Mouse (Mus musculus) adipocyte (in vitro differentiated cells): ENCODE data around the gene Nipal4.

Source experiments
- DNase-seq: peaks from one replicate; pipeline ENCODE4 v3.0.0-alpha.2; 2016; ENCODE audit warnings: low spot score

The Nipal4 gene

GRCm38 (mm10) chr11:46157462-46157861 lies 8.8 kb downstream of the Nipal4 start:
- DNase-seq: no peak

- no peak for DNase-seq
These were observed 9.4 kb downstream of the Nipal4 start for GRCm38 (mm10) chr11:46156945-46157344.

GRCm38 (mm10) chr11:46146619-46147018 lies 19.7 kb downstream of the Nipal4 start:
- no peak for DNase-seq

GRCm38 (mm10) chr11:46145163-46145875 lies 21.0 kb downstream of the Nipal4 start:
- DNase-seq: no peak

- no peak for DNase-seq
These were observed 23.0 kb downstream of the Nipal4 start for GRCm38 (mm10) chr11:46143342-46143741.

GRCm38 (mm10) chr11:46134899-46135298 lies 31.4 kb downstream of the Nipal4 start:
- no peak for DNase-seq

- no peak for DNase-seq
These were observed 35.0 kb downstream of the Nipal4 start for GRCm38 (mm10) chr11:46131022-46131986.

- DNase-seq: peak; percentile 67
These were observed 37.8 kb downstream of the Nipal4 start for GRCm38 (mm10) chr11:46128548-46128945.

GRCm38 (mm10) chr11:46127621-46128547 lies 38.4 kb downstream of the Nipal4 start:
- DNase-seq: no peak

GRCm38 (mm10) chr11:46126827-46127410 lies 39.4 kb downstream of the Nipal4 start:
- DNase-seq: no peak

- DNase-seq: no peak
These were observed 40.0 kb downstream of the Nipal4 start for GRCm38 (mm10) chr11:46126317-46126716.

- DNase-seq: no peak
These were observed 40.5 kb downstream of the Nipal4 start for GRCm38 (mm10) chr11:46125835-46126229.

GRCm38 (mm10) chr11:46125093-46125834 lies 41.0 kb downstream of the Nipal4 start:
- DNase-seq: no peak

GRCm38 (mm10) chr11:46123328-46123866 lies 42.9 kb downstream of the Nipal4 start:
- DNase-seq: peak; percentile 72

GRCm38 (mm10) chr11:46122875-46123274 lies 43.4 kb downstream of the Nipal4 start:
- DNase-seq: no peak

GRCm38 (mm10) chr11:46121666-46122065 lies 44.6 kb downstream of the Nipal4 start:
- no peak for DNase-seq

- DNase-seq: no peak
These were observed 46.2 kb downstream of the Nipal4 start for GRCm38 (mm10) chr11:46120084-46120483.

GRCm38 (mm10) chr11:46119624-46120023 lies 46.7 kb downstream of the Nipal4 start:
- DNase-seq: no peak

GRCm38 (mm10) chr11:46116510-46116909 lies 49.8 kb downstream of the Nipal4 start:
- peak; percentile 32 for DNase-seq

- DNase-seq: no peak
These were observed 50.7 kb downstream of the Nipal4 start for GRCm38 (mm10) chr11:46115411-46116173.
